Mouse (Mus musculus) ES-E14 (cell line): ENCODE results near the gene 1700017N19Rik.

Experiments
- CHD2 ChIP-seq: IDR thresholded peaks from 2 replicates; pipeline ENCODE4 v1.6.1; 2014; ENCODE audit warnings: mild to moderate bottlenecking, low read depth, low read length, inconsistent platforms
- HCFC1 ChIP-seq: IDR thresholded peaks from 2 replicates; pipeline ENCODE4 v1.6.1; 2012; ENCODE audit warnings: low read length, inconsistent platforms, borderline replicate concordance; ENCODE audit not compliant: insufficient read depth
- ZNF384 ChIP-seq: IDR thresholded peaks from 2 replicates; pipeline ENCODE4 v1.6.1; 2012; ENCODE audit warnings: low read depth, low read length, inconsistent platforms

GRCm38 (mm10) chr10:100564112-100564511 lies 26.2 kb upstream of the 1700017N19Rik start:
- no peak for TF ChIP-seq ZNF384
- TF ChIP-seq HCFC1 = no peak
- TF ChIP-seq CHD2 = no peak
